Mouse (Mus musculus): ENCODE results near the gene Rgs18. TPM values are rescaled to one million over a fixed set of nuclear protein-coding genes. Genes with fewer than 3 reads are reported as not detected.

Gene Rgs18
- polyA plus RNA-seq (2014; fragmentation: Nextera tagmentation; extraction: Ambion mirVana): 0.64 and 0.97 TPM in 2 replicates

DNA sequence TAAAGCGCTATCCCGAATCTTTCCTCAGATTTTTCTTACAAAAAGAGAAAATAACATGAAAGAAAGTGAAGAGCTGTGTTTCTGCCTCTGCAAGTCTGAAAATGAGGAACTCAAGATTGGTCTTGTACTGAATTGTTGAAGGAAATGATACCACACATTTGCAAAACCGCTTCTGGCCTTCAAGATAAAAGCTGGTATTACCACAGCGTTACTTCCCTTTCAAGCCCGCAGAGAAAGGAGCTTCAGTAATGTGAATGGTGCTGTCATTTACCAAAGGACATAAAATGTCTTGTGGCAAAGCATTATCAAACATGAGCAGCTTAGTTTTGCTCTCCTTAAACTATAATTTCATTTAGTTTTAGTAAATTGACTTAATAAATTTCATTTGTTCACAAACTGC, at the start of gene Rgs18:
Gene Rgs18, minus strand, starts transcription at position 105 of the 400 bp plus-strand sequence.
- 81% methylated on average over 5 of the region's 5 CpGs for WGBS
- no peak for ATAC-seq (ENCODE audit: low FRiP score, low TSS enrichment)

DNA sequence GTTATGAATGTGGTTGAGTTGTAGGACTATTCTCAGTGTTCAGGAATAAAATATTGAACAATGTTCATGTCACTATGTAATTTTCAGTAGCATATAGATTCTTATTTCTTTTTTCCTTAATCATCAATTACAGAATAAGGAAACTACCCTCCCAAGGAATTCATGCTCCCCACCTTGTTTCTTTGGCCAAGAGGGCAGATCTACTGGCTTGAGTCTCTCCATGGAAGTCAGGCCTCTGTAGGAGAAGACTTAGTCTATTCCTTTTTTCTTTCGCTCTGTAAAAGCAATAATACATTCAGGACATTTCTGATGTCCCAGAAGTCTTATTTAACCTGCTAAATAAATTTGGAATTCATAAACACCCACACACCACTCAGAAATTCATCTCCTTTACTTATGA, 841 bp downstream of the Rgs18 start:
- H3K4me2 ChIP-seq (replicated peaks; ENCODE audit: low read depth, low read length): no peak overlapping the region
- H3K4me3 ChIP-seq (ENCODE audit: low read length): no peak overlapping the region
- no peak overlapping the region for H3K9ac ChIP-seq (ENCODE audit: low read depth, low read length)
- H3K4me1 ChIP-seq (ENCODE audit: control insufficient read depth, insufficient read depth, low read length): no peaks in the 10 kb centered on the region
- no peaks in the 10 kb centered on the region for H3K9me3 ChIP-seq (ENCODE audit: control insufficient read depth, low read length)
- WGBS: 81% methylated on average over 1 of the region's 1 CpGs
- no peak overlapping the region for H3K27ac ChIP-seq (ENCODE audit: low read depth, low read length)
- ATAC-seq (ENCODE audit: low FRiP score, low TSS enrichment): no peak
- no peaks in the 10 kb centered on the region for H3K27me3 ChIP-seq (ENCODE audit: control insufficient read depth, insufficient read depth, low read length)
- no peaks in the 10 kb centered on the region for H3K36me3 ChIP-seq (ENCODE audit: control insufficient read depth, insufficient read depth, low read length)

More for the DNA sequence above, at the start of gene Rgs18:
- Histone ChIP-seq H3K4me3 (ENCODE audit: low read length) (no peak within 1 kb of the TSS), H3K4me2 (replicated peaks; ENCODE audit: low read depth, low read length) (no peak within 1 kb of the TSS), H3K9ac (ENCODE audit: low read depth, low read length) (no peak within 1 kb of the TSS), H3K36me3 (ENCODE audit: control insufficient read depth, insufficient read depth, low read length) (no peaks in the 10 kb centered on the region), H3K4me1 (ENCODE audit: control insufficient read depth, insufficient read depth, low read length) (no peaks in the 10 kb centered on the region), H3K27me3 (ENCODE audit: control insufficient read depth, insufficient read depth, low read length) (no peaks in the 10 kb centered on the region), H3K9me3 (ENCODE audit: control insufficient read depth, low read length) (no peaks in the 10 kb centered on the region), H3K27ac (ENCODE audit: low read depth, low read length) (no peak within 1 kb of the TSS)

DNA sequence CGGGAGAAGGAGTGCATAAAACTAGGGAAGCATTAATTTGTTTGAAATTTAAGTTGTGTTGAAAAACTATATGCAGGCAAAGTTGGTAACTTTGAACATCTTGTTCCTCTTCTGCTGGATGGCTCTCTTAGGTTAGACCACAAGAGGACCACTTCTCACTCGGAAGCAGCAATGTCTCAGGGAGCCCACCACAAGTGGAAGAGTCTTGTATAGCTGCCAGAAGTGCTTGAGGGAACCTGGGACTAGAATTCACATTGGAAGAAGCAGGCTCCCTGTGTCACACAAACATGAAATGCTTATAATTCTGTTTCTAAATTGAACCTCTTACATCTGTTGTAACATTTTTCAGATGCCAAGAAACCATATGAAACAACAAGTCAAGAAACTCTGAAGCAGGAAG, 9.0 kb downstream of the Rgs18 start:
- Histone ChIP-seq H3K36me3 (ENCODE audit: control insufficient read depth, insufficient read depth, low read length) (no peaks in the 10 kb centered on the region), H3K27ac (ENCODE audit: low read depth, low read length) (no peak overlapping the region), H3K9me3 (ENCODE audit: control insufficient read depth, low read length) (no peaks in the 10 kb centered on the region), H3K4me1 (ENCODE audit: control insufficient read depth, insufficient read depth, low read length) (no peaks in the 10 kb centered on the region), H3K9ac (ENCODE audit: low read depth, low read length) (no peak overlapping the region), H3K4me2 (replicated peaks; ENCODE audit: low read depth, low read length) (no peak overlapping the region), H3K27me3 (ENCODE audit: control insufficient read depth, insufficient read depth, low read length) (no peaks in the 10 kb centered on the region), H3K4me3 (ENCODE audit: low read length) (no peak overlapping the region)
- WGBS: 55% methylated on average over 2 of the region's 2 CpGs
- no peak for ATAC-seq (ENCODE audit: low FRiP score, low TSS enrichment)

DNA sequence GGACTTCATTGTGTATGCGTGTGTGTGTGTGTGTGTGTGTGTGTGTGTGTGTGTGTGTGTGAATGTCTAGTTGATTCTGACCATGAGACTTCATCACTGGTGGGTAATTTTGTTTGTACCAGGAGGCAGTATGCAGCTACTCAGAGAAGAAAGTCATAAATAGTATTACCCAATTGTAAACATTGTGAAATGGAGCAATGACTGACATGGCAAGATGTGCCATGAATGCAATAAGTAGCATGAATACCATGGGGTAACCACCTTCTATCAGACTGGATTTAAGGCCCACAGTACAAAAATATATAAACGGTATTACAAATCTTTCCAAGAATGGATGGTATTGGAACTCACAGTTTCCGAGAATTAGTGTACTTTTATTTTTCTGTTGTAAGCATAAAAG, 14.4 kb downstream of the Rgs18 start:
- no peaks in the 10 kb centered on the region for H3K36me3 ChIP-seq (ENCODE audit: control insufficient read depth, insufficient read depth, low read length)
- ATAC-seq (ENCODE audit: low FRiP score, low TSS enrichment): no peak
- H3K4me2 ChIP-seq (replicated peaks; ENCODE audit: low read depth, low read length): no peak overlapping the region
- H3K4me3 ChIP-seq (ENCODE audit: low read length): no peak overlapping the region
- H3K4me1 ChIP-seq (ENCODE audit: control insufficient read depth, insufficient read depth, low read length): no peaks in the 10 kb centered on the region
- WGBS: 89% methylated on average over 3 of the region's 3 CpGs
- no peaks in the 10 kb centered on the region for H3K9me3 ChIP-seq (ENCODE audit: control insufficient read depth, low read length)
- H3K27ac ChIP-seq (ENCODE audit: low read depth, low read length): no peak overlapping the region
- H3K27me3 ChIP-seq (ENCODE audit: control insufficient read depth, insufficient read depth, low read length): no peaks in the 10 kb centered on the region
- no peak overlapping the region for H3K9ac ChIP-seq (ENCODE audit: low read depth, low read length)

DNA sequence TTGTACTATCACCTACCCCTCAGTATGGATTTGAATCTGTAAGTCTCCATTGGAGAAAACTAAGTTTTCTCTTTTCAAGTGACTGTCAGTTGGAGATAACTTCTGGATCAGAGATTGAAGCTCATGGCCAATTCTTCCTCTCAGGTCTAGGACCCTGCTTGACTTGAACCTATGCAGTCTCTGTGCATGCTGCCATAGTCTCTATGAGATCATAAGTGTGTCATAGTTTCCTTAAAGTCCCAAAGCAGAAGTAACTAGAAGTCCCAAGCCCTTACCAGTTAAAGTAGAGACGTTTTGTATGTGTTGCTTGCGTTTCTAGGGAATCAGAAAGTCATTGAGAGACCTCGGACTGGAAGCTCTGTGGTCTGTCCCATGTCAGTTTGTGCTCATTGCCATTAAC, 24.5 kb downstream of the Rgs18 start:
- Histone ChIP-seq H3K9me3 (ENCODE audit: control insufficient read depth, low read length) (no peaks in the 10 kb centered on the region), H3K4me2 (replicated peaks; ENCODE audit: low read depth, low read length) (no peak overlapping the region), H3K4me3 (ENCODE audit: low read length) (no peak overlapping the region), H3K36me3 (ENCODE audit: control insufficient read depth, insufficient read depth, low read length) (no peaks in the 10 kb centered on the region), H3K27ac (ENCODE audit: low read depth, low read length) (no peak overlapping the region), H3K9ac (ENCODE audit: low read depth, low read length) (no peak overlapping the region), H3K4me1 (ENCODE audit: control insufficient read depth, insufficient read depth, low read length) (no peaks in the 10 kb centered on the region), H3K27me3 (ENCODE audit: control insufficient read depth, insufficient read depth, low read length) (no peaks in the 10 kb centered on the region)
- 89% methylated on average over 3 of the region's 3 CpGs for WGBS
- no peak for ATAC-seq (ENCODE audit: low FRiP score, low TSS enrichment)

DNA sequence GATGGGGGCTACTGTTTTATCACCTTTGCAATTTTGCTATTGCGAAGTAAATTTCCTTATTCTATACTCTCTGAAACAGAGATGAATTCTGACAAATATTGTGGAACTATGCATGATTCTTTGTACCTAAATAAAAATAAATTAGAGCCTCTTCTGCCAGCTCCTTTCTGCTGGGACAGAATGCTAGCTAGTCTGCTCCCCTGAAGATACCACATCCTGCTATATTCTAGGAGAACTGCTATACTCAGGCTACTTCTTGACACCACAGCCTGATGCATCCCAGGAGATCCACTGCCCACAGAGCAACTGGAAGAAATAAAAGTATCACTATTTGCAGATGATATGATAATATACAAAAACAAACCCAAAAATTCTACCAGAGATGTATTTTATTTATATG, 29.1 kb downstream of the Rgs18 start:
- Histone ChIP-seq H3K9me3 (ENCODE audit: control insufficient read depth, low read length) (no peaks in the 10 kb centered on the region), H3K9ac (ENCODE audit: low read depth, low read length) (no peak overlapping the region), H3K4me1 (ENCODE audit: control insufficient read depth, insufficient read depth, low read length) (no peaks in the 10 kb centered on the region), H3K36me3 (ENCODE audit: control insufficient read depth, insufficient read depth, low read length) (no peaks in the 10 kb centered on the region), H3K27ac (ENCODE audit: low read depth, low read length) (no peak overlapping the region), H3K4me2 (replicated peaks; ENCODE audit: low read depth, low read length) (no peak overlapping the region), H3K27me3 (ENCODE audit: control insufficient read depth, insufficient read depth, low read length) (no peaks in the 10 kb centered on the region), H3K4me3 (ENCODE audit: low read length) (no peak overlapping the region)
- 92% methylated on average over 1 of the region's 1 CpGs for WGBS
- ATAC-seq (ENCODE audit: low FRiP score, low TSS enrichment): no peak

DNA sequence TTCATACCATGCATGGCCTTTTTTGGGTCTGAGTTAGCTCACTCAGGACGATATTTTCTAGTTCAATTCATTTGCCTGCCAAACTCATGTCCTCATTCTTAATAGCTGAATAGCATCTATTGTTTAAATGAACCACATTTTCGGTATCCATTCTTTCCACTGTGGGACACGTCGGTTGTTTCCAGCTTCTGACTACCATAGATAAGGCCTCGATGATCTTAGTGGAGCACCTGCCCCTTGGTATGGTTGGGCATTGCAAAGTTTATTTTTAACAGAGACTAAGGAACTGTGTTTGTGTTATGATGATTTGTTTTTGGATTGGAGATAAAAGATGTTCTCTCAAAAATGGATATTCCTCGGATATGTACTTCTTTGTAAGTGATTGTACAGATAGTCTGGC, 37.5 kb downstream of the Rgs18 start:
- WGBS: 90% methylated on average over 6 of the region's 6 CpGs
- Histone ChIP-seq H3K4me3 (ENCODE audit: low read length) (no peak overlapping the region), H3K36me3 (ENCODE audit: control insufficient read depth, insufficient read depth, low read length) (no peaks in the 10 kb centered on the region), H3K4me2 (replicated peaks; ENCODE audit: low read depth, low read length) (no peak overlapping the region), H3K9ac (ENCODE audit: low read depth, low read length) (no peak overlapping the region), H3K4me1 (ENCODE audit: control insufficient read depth, insufficient read depth, low read length) (no peaks in the 10 kb centered on the region), H3K27me3 (ENCODE audit: control insufficient read depth, insufficient read depth, low read length) (no peaks in the 10 kb centered on the region), H3K27ac (ENCODE audit: low read depth, low read length) (no peak overlapping the region), H3K9me3 (ENCODE audit: control insufficient read depth, low read length) (no peaks in the 10 kb centered on the region)
- no peak for ATAC-seq (ENCODE audit: low FRiP score, low TSS enrichment)

DNA sequence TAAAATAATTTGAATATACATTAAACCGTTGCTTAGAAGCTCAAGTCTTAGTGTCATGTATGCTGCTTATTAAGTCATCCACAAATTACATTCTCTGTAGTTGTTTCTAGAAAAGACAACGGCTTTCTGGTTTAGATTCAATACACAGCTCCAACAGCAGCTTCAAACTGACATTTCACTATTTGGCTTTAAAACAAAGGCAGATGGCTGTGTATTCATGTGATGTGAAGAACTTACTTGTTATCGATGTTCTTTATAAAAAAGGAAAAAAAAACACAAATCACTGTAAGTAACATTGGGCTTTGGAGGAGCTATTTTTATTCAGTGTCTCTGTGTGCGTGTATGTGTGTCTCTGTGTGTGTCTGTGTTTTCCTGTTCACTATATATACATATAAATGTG, 54.5 kb downstream of the Rgs18 start:
- H3K4me1 ChIP-seq (ENCODE audit: control insufficient read depth, insufficient read depth, low read length): no peaks in the 10 kb centered on the region
- no peak for ATAC-seq (ENCODE audit: low FRiP score, low TSS enrichment)
- no peaks in the 10 kb centered on the region for H3K27me3 ChIP-seq (ENCODE audit: control insufficient read depth, insufficient read depth, low read length)
- no peaks in the 10 kb centered on the region for H3K36me3 ChIP-seq (ENCODE audit: control insufficient read depth, insufficient read depth, low read length)
- 84% methylated on average over 4 of the region's 4 CpGs for WGBS
- H3K27ac ChIP-seq (ENCODE audit: low read depth, low read length): no peak overlapping the region
- H3K4me3 ChIP-seq (ENCODE audit: low read length): no peak overlapping the region
- no peaks in the 10 kb centered on the region for H3K9me3 ChIP-seq (ENCODE audit: control insufficient read depth, low read length)
- no peak overlapping the region for H3K4me2 ChIP-seq (replicated peaks; ENCODE audit: low read depth, low read length)
- no peak overlapping the region for H3K9ac ChIP-seq (ENCODE audit: low read depth, low read length)

DNA sequence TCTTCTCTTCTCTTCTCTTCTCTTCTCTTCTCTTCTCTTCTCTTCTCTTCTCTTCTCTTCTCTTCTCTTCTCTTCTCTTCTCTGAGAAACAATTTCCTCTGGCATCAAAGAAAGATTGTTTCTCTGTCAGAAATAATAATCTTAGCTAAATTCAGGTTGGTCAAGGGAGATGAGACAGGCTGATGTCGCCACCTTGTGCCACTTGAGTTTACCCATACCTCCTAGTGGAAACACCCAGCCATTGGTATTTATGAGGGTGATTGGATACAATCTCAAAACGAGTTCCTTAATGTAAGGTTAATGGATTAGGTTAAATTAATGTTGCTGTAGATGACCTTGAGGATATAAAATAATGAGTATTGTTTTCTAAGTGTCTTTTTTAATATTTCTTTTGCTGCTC, 70.9 kb downstream of the Rgs18 start:
- Histone ChIP-seq H3K36me3 (ENCODE audit: control insufficient read depth, insufficient read depth, low read length) (no peaks in the 10 kb centered on the region), H3K27ac (ENCODE audit: low read depth, low read length) (no peak overlapping the region), H3K4me1 (ENCODE audit: control insufficient read depth, insufficient read depth, low read length) (no peaks in the 10 kb centered on the region), H3K9ac (ENCODE audit: low read depth, low read length) (no peak overlapping the region), H3K4me3 (ENCODE audit: low read length) (no peak overlapping the region), H3K27me3 (ENCODE audit: control insufficient read depth, insufficient read depth, low read length) (no peaks in the 10 kb centered on the region), H3K4me2 (replicated peaks; ENCODE audit: low read depth, low read length) (no peak overlapping the region), H3K9me3 (ENCODE audit: control insufficient read depth, low read length) (no peaks in the 10 kb centered on the region)
- WGBS: 51% methylated on average over 2 of the region's 2 CpGs
- no peak for ATAC-seq (ENCODE audit: low FRiP score, low TSS enrichment)
